Mouse (Mus musculus) inflammation-experienced regulatory T-cells, adult 6 months (primary cell): ENCODE results near the gene Hist1h1c. TPM values are rescaled to one million over a fixed set of nuclear protein-coding genes. Genes with fewer than 3 reads are reported as not detected.
"Not testable (repeated sequence)": the region's sequence is repeated elsewhere in the genome, so short reads cannot be mapped to it uniquely, and the experiment has no call there.

Experiments
- ATAC-seq: one replicate; pipeline ENCODE4 v1.8.0; 2017
- polyA plus RNA-seq, 3 experiments: library from polyadenylated mRNA; unstranded; fragments of 100-300 nt; shearing (Covaris generic); gene quantifications; one replicate each; pipeline ENCODE4 v1.2.1; 2017

Gene Hist1h1c
- polyA plus RNA-seq, 3 experiments from 2014 or later = 8.7 to 14.8 (median 11.1) TPM

- no peak for ATAC-seq
These were observed 21.4 kb upstream of the Hist1h1c start for GRCm38 (mm10) chr13:23717176-23717575.

- ATAC-seq = not testable (repeated sequence)
These were observed 20.9 kb upstream of the Hist1h1c start for GRCm38 (mm10) chr13:23717593-23718245.

- no peak for ATAC-seq
These were observed 14.4 kb upstream of the Hist1h1c start for GRCm38 (mm10) chr13:23724239-23724638.

DNA sequence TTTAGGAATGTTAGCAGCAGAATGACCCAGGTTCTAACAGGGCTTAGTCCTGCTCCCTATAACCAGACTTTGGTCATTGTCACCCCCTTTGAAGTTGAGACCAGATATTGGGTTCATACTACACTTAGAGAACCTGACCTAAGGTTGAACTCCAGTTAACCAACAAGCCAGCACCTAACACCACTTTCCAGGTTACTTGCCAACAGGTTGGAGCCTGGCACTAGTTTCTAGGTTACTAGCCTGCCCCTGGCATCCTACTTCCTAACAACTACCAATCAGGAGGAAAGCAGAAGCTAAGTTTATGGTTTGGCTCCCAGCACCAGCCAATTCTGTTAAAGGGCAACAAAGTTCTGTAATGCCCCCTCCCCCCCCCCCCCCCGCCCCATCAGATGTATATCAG is 13.4 kb upstream of the Hist1h1c start:
- ATAC-seq = no peak

- no peak for ATAC-seq
These were observed 10.0 kb upstream of the Hist1h1c start for GRCm38 (mm10) chr13:23728472-23729191.

GRCm38 (mm10) chr13:23729192-23729525 is 9.4 kb upstream of the Hist1h1c start:
- ATAC-seq = peak; percentile 69

GRCm38 (mm10) chr13:23729706-23730105 is 8.9 kb upstream of the Hist1h1c start:
- no peak for ATAC-seq

DNA sequence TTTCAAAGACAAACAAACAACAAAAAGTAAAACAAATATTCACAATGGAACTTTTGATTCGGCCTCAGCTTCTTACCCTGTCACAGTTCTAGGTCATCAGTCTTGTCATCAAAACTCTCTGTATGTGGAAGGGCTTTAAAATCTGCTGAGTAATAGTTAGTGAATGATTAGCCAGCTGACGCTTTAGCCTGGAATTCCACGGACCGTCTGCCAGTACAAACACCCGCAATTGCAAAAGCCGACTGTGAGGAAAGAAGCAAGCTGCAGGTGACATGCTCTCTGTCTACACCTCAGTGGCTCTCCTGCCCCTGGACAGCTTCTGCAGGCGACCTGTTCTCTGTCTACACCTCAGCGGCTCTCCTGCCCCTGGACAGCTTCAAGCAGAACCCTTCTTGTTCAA is 8.1 kb upstream of the Hist1h1c start:
- ATAC-seq = no peak

GRCm38 (mm10) chr13:23732156-23732804 is 6.3 kb upstream of the Hist1h1c start:
- ATAC-seq = peak; percentile 90

GRCm38 (mm10) chr13:23737091-23737490 is 1.5 kb upstream of the Hist1h1c start:
- no peak for ATAC-seq

DNA sequence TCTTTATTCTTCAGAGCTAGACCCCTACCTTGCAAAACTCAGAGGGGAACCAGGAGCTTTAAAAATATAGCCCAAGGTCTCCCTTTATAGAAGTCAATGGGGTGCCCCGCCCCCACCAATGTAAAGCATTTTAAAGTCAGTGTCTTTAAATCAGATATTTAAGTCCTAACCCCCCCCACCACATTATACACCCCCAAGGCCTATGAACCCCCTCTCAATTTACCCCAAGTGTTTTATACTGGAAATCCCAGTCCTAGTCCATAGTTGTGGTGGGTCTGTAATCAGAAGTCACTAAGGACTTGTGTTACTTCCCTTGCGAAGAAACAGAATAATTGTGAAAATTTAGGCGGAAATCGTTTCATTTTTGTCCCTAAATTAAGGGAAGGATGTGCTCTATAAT is 567 bp upstream of the Hist1h1c start:
- no peak for ATAC-seq

GRCm38 (mm10) chr13:23739069-23739921 is 687 bp downstream of the Hist1h1c start:
- ATAC-seq = peak; percentile 86

- ATAC-seq = peak; percentile 58
These were observed 1.3 kb downstream of the Hist1h1c start for GRCm38 (mm10) chr13:23739922-23740252.

DNA sequence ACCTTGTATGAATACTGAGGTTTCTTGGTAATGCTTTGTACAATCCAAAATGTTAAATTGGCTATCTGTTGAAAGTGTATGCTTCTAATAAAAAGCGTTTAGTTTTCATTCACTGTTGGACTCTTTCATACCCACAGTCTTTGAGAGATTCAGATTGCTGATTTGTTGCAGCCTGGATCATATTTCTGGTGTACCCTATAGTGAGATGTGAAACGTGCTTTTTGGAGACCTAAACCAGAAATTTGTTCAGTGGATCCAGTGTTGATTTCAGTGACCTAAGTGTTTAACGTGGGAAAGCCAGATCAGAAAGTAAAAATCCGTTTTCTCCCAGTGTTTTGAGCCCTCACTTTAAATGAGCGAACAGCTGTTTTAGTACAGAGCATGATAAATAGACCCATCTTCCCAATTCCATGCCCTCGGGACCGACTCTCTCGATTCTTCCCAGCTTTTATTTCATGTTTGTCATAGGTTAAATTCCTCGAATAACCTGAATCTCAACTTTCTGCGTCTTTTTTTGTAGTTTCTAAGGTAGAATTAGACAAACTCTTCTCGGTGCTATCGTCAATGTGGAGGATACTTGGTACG is 1.7 kb downstream of the Hist1h1c start:
- no peak for ATAC-seq

GRCm38 (mm10) chr13:23740910-23741309 is 2.3 kb downstream of the Hist1h1c start:
- no peak for ATAC-seq

- ATAC-seq = no peak
These were observed 3.4 kb downstream of the Hist1h1c start for GRCm38 (mm10) chr13:23742007-23742406.

- ATAC-seq = no peak
These were observed 4.6 kb downstream of the Hist1h1c start for GRCm38 (mm10) chr13:23743215-23743614.

DNA sequence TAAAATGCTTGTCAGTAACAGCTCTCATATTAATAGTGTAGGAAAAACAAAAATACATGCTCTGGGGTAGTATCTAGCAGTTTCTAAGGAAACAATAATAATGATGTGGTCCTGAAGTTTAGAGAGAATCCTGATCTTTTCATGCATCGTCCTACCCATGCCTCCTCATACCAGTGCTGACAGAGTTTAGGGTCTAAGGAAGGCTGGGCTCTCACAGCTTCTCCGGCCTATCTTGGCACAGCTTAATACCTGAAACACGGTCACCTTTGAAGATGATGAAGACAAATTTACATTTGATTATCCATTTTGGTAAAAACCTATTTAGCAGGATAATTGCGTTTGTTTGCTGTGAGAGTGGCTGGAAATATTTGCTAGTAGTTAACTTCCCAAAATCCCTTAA is 5.4 kb downstream of the Hist1h1c start:
- no peak for ATAC-seq

DNA sequence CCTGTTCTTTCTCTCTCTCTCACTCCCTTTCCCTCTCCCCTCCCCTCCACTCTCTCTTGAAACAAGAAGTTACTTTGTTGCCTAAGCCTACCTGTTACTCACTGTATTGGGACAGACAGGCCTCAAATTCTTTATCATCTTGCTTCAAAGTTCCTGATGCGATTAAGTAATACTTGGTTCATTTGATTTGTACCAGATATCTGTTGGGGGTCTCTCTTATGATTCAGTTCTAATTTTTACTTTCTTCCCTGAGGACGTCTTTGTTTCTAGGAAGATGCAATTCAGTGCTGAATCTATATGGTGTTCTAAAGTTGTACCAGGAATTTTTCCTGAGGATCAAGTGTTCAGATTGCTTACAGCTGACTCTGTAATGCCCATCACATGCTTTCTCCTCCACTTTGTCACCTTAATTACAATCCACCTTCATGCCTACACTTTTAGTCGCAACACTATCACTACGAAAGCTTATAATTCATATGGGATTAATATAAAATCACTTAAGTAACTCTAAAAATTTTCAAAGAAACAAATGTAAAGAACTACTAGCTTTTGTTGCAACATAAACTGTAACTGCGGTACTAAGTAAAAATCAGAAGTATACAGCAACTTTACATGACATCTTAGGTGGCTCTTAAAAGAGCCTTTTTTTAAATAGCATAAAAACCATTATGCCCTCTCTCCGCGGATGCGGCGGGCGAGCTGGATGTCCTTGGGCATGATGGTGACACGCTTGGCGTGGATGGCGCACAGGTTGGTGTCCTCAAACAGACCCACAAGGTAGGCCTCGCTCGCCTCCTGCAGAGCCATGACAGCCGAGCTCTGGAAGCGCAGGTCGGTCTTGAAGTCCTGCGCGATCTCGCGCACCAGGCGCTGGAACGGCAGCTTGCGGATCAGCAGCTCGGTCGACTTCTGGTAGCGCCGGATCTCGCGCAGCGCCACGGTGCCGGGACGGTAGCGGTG is 6.1 kb downstream of the Hist1h1c start:
- ATAC-seq = no peak

DNA sequence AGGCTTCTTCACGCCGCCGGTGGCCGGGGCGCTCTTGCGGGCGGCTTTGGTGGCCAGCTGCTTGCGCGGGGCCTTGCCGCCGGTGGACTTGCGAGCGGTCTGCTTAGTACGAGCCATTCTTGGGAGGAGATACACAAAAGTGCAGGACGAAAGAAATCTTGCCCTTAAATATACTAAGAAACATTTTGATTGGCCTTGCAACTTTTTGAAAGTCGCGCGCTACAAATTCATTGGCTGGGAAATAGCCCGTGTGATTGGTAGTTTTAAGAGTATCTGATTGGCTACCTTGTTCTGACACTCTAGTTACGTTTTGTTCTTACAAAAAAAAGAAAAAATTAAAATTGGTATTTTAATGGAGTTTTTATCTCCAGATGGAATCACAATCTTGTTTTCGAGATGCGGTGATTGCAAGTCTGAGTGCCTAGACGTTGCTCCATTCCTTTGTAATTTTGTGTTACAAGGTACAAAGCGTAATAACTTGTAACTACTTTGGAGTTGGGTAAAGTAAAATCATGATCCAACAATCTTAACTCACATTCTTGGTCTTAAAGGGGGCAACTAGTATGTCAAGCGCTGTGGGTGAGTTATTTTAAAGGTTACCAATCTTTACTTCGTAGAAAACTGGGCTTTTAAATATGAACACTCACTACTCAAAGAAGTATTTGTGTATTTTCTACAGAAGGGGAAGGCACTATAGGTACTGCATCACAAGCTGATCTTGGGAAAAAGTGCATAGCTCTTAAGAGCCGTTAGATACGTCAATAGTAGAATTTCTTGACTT is 7.0 kb downstream of the Hist1h1c start, which contains the start of gene Hist1h3c:
Gene Hist1h3c (minus strand): TSS at position 222 of the 781 bp plus-strand sequence.
- ATAC-seq = peak; percentile 70
